Mouse (Mus musculus) neural tube, embryonic 11.5 days (tissue): ENCODE measurements around the gene 1600014C23Rik. TPM values are rescaled to one million over a fixed set of nuclear protein-coding genes. Genes with fewer than 3 reads are reported as not detected.

Source experiments
- ATAC-seq: fragments of 200-750 bp; cut with Nextera tagmentation; 2 replicates; pipeline ENCODE4 v1.8.0; 2017; ENCODE audit warnings: moderate number of reproducible peaks, mild to moderate bottlenecking, moderate TSS enrichment, moderate library complexity; ENCODE audit not compliant: insufficient read depth, low FRiP score, low TSS enrichment
- DNase-seq: peaks from one replicate; pipeline ENCODE4 v3.0.0-alpha.2; 2015; ENCODE audit warnings: low spot score
- H3K27ac ChIP-seq: fragments of 300-500 bp; sonication (generic); 2 replicates; pipeline ENCODE4 v1.5.1; 2014; ENCODE audit warnings: low read depth, mild to moderate bottlenecking, low read length
- H3K27me3 ChIP-seq: fragments of 300-500 bp; sonication (generic); 2 replicates; pipeline ENCODE4 v1.6.1; 2014; ENCODE audit warnings: mild to moderate bottlenecking, low read length, mixed read lengths; ENCODE audit not compliant: control insufficient read depth, insufficient read depth
- H3K36me3 ChIP-seq: fragments of 300-500 bp; sonication (generic); 2 replicates; pipeline ENCODE4 v1.6.1; 2014; ENCODE audit warnings: mild to moderate bottlenecking, low read length, moderate library complexity, mixed read lengths; ENCODE audit not compliant: control insufficient read depth, insufficient read depth
- H3K4me1 ChIP-seq: fragments of 300-500 bp; sonication (generic); 2 replicates; pipeline ENCODE4 v1.6.1; 2014; ENCODE audit warnings: low read length, mixed read lengths; ENCODE audit not compliant: control insufficient read depth, insufficient read depth
- H3K4me2 ChIP-seq: fragments of 300-500 bp; sonication (generic); 2 replicates; pipeline ENCODE4 v1.6.1; 2014; ENCODE audit warnings: low read depth, mild to moderate bottlenecking, moderate library complexity
- H3K4me3 ChIP-seq: fragments of 300-500 bp; sonication (generic); 2 replicates; pipeline ENCODE4 v1.5.1; 2014; ENCODE audit warnings: low read depth, low read length
- H3K9ac ChIP-seq: fragments of 300-500 bp; sonication (generic); 2 replicates; pipeline ENCODE4 v1.6.1; 2014; ENCODE audit warnings: mild to moderate bottlenecking, low read length
- H3K9me3 ChIP-seq: fragments of 300-500 bp; sonication (generic); 2 replicates; pipeline ENCODE4 v1.6.1; 2016; ENCODE audit warnings: low read length; ENCODE audit not compliant: control insufficient read depth
- WGBS: fragments of 180-500 bp; shearing (Covaris S2); extraction: QIAGEN DNeasy Blood & Tissue Kit; methylation state at CpG from one replicate; pipeline ENCODE4 v1.1.7; 2014; 5-methylcytosine and 5-hydroxymethylcytosine counted together
- polyA plus RNA-seq: library from polyadenylated mRNA; unstranded; fragments of >200 nt; fragmentation: Nextera tagmentation; extraction: Ambion mirVana; gene quantifications from 2 replicates; pipeline ENCODE4 v1.2.1, GENCODE M21; 2014

Gene 1600014C23Rik
- not detected in 2 replicates for polyA plus RNA-seq

DNA sequence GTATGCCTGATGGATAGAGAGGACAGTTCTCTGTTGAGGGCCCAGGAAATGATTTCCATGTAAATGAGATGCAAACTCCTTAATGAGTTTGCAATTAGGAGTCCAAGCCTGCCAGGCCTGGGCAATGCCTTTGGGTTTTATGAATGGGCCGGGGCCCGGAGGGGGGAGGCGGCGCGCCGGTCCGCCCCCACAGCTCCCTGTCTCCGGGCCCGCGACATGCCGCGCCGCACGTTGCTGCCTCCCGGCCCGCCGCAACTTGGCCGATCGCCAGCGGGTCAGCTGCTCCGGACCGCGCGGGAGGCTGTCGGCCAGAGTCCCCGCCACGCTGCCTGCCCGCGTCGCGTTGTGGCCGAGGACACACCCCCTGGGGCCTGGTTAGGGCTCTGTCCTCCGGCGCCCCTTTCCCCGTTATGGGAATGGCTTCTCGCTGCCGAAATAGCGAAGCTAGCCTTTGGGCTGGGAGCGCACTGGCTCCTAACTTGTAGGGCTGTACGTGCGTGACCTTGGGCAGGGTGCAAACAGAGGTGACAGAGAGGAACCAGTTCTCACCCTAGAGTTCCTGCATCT, at the start of gene 1600014C23Rik:
Gene 1600014C23Rik (minus strand): TSS at position 110 of the 567 bp plus-strand sequence.
- ATAC-seq (peak; percentile 39), DNase-seq (peak; percentile 68)
- no peaks in the 10 kb centered on the region; the same call in 1 of the 2 replicates for H3K9me3 ChIP-seq
- peak within 1 kb of the TSS; percentile 44 for H3K9ac ChIP-seq
- no peaks in the 10 kb centered on the region for H3K36me3 ChIP-seq
- H3K27ac ChIP-seq, result no peak within 1 kb of the TSS
- H3K4me3 ChIP-seq, result peak within 1 kb of the TSS; percentile 19
- H3K27me3 ChIP-seq, result peaks cover 3% of the 10 kb centered on the region; the same call in 1 of the 2 replicates
- peak within 1 kb of the TSS; percentile 66 for H3K4me2 ChIP-seq
- H3K4me1 ChIP-seq, result peaks cover 27% of the 10 kb centered on the region
- 2% methylated on average over 41 of the region's 41 CpGs for WGBS

DNA sequence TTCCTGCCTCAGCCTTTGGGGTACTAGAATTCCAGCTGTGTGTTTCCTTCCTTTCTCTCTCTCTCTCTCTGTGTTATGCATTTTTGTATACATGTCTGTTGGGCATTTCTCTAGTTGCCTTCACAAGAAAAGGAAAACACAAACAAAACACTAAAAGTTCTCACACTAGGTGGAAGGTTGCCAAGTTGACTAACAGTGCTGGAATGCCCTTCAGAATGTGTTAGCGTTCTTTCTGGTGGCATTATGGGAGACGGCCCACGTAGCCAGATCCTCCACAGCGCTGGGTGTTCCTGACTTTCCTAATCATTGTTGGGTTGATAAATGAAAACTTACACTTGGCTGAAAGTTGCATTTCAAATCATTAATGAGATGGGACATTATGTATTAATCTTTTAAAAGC, 44.8 kb upstream of the 1600014C23Rik start:
- no peak overlapping the region for H3K4me3 ChIP-seq
- H3K36me3 ChIP-seq, result no peaks in the 10 kb centered on the region
- WGBS, result 93% methylated on average over 4 of the region's 4 CpGs
- H3K27me3 ChIP-seq, result no peaks in the 10 kb centered on the region
- ATAC-seq (no peak), DNase-seq (no peak)
- H3K9ac ChIP-seq, result no peak overlapping the region
- no peak overlapping the region for H3K27ac ChIP-seq
- no peaks in the 10 kb centered on the region for H3K4me1 ChIP-seq
- H3K4me2 ChIP-seq, result no peak overlapping the region
- no peaks in the 10 kb centered on the region for H3K9me3 ChIP-seq

DNA sequence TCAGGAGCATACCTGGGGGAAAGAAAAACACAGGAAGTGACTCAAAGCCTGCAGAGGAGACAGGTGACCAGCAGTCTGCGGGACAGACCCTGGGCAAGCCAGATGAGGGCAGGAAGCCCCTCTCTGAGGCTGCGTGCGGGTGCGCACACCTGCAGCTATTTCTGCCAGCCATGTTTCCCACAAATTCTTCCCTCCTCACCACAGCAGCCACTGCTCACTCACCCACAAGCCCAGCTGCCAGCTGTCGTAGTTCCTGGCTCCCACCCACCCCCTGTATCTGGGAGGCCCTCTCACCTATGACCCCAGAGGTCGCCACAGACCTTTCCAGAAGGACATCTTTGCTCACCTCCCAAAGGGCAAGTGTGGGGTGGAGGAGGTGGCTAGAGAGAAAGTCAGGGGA, 43.8 kb upstream of the 1600014C23Rik start:
- Histone ChIP-seq H3K9ac (no peak overlapping the region), H3K4me3 (no peak overlapping the region), H3K27me3 (no peaks in the 10 kb centered on the region), H3K9me3 (no peaks in the 10 kb centered on the region), H3K4me1 (no peaks in the 10 kb centered on the region), H3K4me2 (no peak overlapping the region), H3K36me3 (no peaks in the 10 kb centered on the region), H3K27ac (no peak overlapping the region)
- ATAC-seq (no peak), DNase-seq (no peak)
- 67% methylated on average over 3 of the region's 6 CpGs for WGBS

DNA sequence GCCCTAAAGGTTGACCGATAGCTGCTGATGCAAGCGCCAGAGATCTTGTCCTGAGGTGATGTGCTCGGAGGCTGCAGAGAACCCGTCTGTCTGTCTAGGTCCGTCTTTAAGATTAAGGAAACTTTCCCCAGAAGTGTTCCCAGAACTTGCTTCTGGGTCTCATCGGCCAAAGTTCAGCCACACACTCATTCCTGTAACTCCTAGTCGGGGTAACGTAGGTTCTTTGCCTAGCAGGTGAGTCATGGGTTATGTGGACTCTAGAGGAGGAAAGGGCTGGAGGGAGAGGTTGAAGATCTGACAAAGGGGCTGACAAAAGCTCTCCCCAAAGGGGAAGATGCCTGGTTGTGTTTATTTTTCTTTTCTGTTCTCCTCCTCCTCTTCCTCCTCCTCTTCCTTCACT, 42.5 kb upstream of the 1600014C23Rik start:
- Histone ChIP-seq H3K36me3 (no peaks in the 10 kb centered on the region), H3K9ac (no peak overlapping the region), H3K4me3 (no peak overlapping the region), H3K4me1 (no peaks in the 10 kb centered on the region), H3K9me3 (no peaks in the 10 kb centered on the region), H3K27ac (no peak overlapping the region), H3K27me3 (no peaks in the 10 kb centered on the region), H3K4me2 (no peak overlapping the region)
- ATAC-seq (no peak), DNase-seq (no peak)
- WGBS, result 93% methylated on average over 8 of the region's 8 CpGs

DNA sequence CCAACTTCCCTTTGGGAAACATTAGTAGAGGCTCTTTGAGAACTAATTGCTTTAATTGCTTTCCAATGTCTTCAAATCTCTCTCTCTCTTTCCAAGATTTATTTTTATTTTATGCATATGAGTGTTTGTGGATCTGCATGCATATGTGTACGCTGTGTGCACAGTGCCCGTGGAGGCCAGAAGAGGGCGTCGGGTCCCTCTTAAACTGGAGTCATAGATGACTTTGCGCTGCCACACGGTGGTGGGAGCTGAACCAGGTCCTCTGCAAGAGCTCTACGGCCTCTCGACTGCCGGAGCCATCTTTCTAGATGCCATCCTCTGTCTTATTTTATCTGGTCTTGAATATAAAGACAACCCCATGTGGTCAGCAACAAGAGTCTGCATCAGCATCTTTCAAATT, 41.8 kb upstream of the 1600014C23Rik start:
- H3K4me3 ChIP-seq, result no peak overlapping the region
- DNase-seq (no peak), ATAC-seq (no peak)
- 88% methylated on average over 9 of the region's 9 CpGs for WGBS
- no peaks in the 10 kb centered on the region for H3K9me3 ChIP-seq
- no peaks in the 10 kb centered on the region for H3K36me3 ChIP-seq
- H3K9ac ChIP-seq, result no peak overlapping the region
- H3K27me3 ChIP-seq, result no peaks in the 10 kb centered on the region
- no peak overlapping the region for H3K4me2 ChIP-seq
- no peaks in the 10 kb centered on the region for H3K4me1 ChIP-seq
- no peak overlapping the region for H3K27ac ChIP-seq

DNA sequence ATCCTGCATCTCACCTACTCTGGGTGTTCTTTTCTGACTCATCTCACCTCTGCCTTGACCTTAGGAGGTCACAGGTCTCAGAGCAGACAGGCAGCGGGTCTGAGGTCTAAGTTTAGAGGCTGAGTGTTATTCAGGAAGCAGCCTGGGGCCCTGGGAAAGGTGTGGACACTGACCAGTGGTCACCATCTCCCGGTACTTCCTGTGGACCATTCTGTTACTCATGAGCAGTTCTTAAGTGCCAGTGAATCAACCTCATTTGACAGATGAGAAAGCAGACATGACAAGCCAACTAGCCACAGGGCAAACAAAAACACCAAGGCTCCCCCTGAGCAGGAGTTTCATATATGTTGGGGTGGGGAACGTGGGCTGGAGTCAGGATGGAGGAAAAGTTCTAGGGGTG, 38.9 kb upstream of the 1600014C23Rik start:
- no peak overlapping the region for H3K27ac ChIP-seq
- H3K4me3 ChIP-seq, result no peak overlapping the region
- ATAC-seq, result no peak
- no peaks in the 10 kb centered on the region for H3K27me3 ChIP-seq
- no peak overlapping the region for H3K9ac ChIP-seq
- no peaks in the 10 kb centered on the region for H3K9me3 ChIP-seq
- no peaks in the 10 kb centered on the region for H3K4me1 ChIP-seq
- H3K4me2 ChIP-seq, result no peak overlapping the region
- 74% methylated on average over 3 of the region's 3 CpGs for WGBS
- H3K36me3 ChIP-seq, result no peaks in the 10 kb centered on the region
- DNase-seq, result no peak

DNA sequence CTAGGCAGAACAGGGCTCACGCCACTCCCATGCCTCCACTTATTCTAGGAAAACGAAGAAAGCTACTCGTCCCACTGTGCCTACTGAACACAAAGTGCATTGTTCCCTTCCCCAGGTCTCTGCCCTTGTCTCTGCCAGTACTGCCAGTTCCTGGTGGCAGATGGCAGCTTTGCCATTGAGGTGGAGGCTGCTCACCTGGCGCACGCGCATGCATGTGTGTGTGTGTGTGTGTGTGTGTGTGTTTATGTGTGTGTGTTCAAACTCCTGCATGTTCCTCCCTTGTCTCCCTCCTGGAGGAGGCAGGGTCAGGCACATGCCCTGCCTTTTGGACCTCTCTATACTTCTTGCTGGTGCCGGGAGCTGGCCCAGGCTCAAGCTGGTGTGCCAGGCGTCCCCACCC, 38.5 kb upstream of the 1600014C23Rik start:
- 95% methylated on average over 8 of the region's 8 CpGs for WGBS
- Histone ChIP-seq H3K36me3 (no peaks in the 10 kb centered on the region), H3K27ac (no peak overlapping the region), H3K9ac (no peak overlapping the region), H3K4me2 (no peak overlapping the region), H3K9me3 (no peaks in the 10 kb centered on the region), H3K27me3 (no peaks in the 10 kb centered on the region), H3K4me1 (0 out of 2 replicates have a peak, but pooled peaks cover 3% of the 10 kb centered on the region), H3K4me3 (no peak overlapping the region)
- no peak for ATAC-seq
- DNase-seq, result no peak

DNA sequence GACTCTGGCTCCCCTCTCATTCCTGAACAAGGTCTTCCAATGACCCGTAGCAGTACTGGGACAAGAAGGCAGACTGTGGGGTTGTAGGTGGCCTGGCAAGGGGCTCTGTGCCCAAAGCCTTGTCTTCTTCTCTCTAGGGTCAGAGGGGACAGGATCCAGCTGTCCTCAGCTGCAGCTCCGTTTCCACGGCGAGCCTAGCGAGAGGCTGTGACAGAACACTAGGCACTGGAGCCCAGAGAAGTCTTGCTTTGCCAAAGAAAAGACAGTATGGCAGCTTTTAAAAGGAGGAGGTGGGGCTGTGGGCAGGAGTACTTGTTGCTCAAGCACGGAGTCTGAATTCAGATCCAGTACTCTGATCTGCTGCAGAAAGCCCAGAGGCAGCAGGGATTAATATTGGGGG, 36.8 kb upstream of the 1600014C23Rik start:
- no peaks in the 10 kb centered on the region for H3K27me3 ChIP-seq
- H3K4me3 ChIP-seq, result no peak overlapping the region
- H3K4me1 ChIP-seq, result 0 out of 2 replicates have a peak, but pooled peaks cover 3% of the 10 kb centered on the region
- DNase-seq (no peak), ATAC-seq (no peak)
- no peak overlapping the region for H3K27ac ChIP-seq
- no peaks in the 10 kb centered on the region for H3K9me3 ChIP-seq
- H3K4me2 ChIP-seq, result no peak overlapping the region
- WGBS, result 57% methylated on average over 6 of the region's 6 CpGs
- H3K9ac ChIP-seq, result no peak overlapping the region
- H3K36me3 ChIP-seq, result no peaks in the 10 kb centered on the region

DNA sequence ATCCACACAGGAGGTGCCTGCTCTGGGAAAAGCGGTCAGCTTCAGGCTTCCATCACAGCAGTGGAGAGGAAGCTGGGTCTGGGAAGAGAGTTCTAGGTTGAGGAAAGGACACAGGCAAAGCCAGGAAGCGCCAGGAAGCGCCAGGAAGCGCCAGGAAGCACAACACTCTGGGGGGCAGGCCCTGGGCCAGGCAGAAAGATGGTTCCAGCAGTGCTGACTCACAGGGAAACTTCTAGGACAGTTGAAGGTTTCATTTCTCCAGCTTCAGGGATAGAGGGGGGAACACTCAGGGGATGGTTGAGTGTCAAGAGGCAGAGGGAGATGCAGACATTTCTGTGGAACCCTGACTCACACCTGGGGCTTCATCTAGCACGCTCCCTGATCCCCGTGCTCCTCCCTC, 36.2 kb upstream of the 1600014C23Rik start:
- H3K4me3 ChIP-seq, result no peak overlapping the region
- H3K36me3 ChIP-seq, result no peaks in the 10 kb centered on the region
- no peak for ATAC-seq
- no peak overlapping the region for H3K9ac ChIP-seq
- DNase-seq, result no peak
- no peak overlapping the region for H3K27ac ChIP-seq
- WGBS, result 78% methylated on average over 6 of the region's 6 CpGs
- H3K27me3 ChIP-seq, result no peaks in the 10 kb centered on the region
- H3K4me1 ChIP-seq, result 0 out of 2 replicates have a peak, but pooled peaks cover 3% of the 10 kb centered on the region
- no peaks in the 10 kb centered on the region for H3K9me3 ChIP-seq
- no peak overlapping the region for H3K4me2 ChIP-seq
